Mouse (Mus musculus) CH12.LX (cell line): ENCODE data around the gene Scn8a. TPM values are rescaled to one million over a fixed set of nuclear protein-coding genes. Genes with fewer than 3 reads are reported as not detected.

Experiments used
- DNase-seq: peaks from one replicate; pipeline ENCODE4 v3.0.0-alpha.2; 2013; ENCODE audit errors: extremely low read depth
- H3K27ac ChIP-seq: 2 replicates; pipeline ENCODE4 v1.5.1; 2012; ENCODE audit warnings: low read depth, mild to moderate bottlenecking, control low read depth, moderate library complexity; ENCODE audit not compliant: insufficient read depth
- H3K27me3 ChIP-seq: replicated peaks from 2 replicates; pipeline ENCODE3; 2012; ENCODE audit warnings: inconsistent platforms
- H3K36me3 ChIP-seq, 2 experiments: replicated peaks in 1 of 2; 2 replicates each; pipeline versions ENCODE3 to v1.6.1; 2012; ENCODE audit warnings: inconsistent platforms in 1 of 2, low read length in 1 of 2, mild to moderate bottlenecking in 1 of 2, mixed read lengths in 1 of 2, moderate library complexity in 1 of 2; ENCODE audit not compliant: control insufficient read depth in 1 of 2, insufficient read depth in 1 of 2
- H3K4me1 ChIP-seq, 2 experiments: 2 replicates each; pipeline ENCODE4 v1.6.1; 2012; ENCODE audit warnings: inconsistent platforms in 1 of 2, moderate library complexity in 1 of 2; ENCODE audit not compliant: insufficient read depth in 2 of 2, control insufficient read depth in 1 of 2
- H3K4me2 ChIP-seq: 2 replicates; pipeline ENCODE4 v1.6.1; 2012; ENCODE audit warnings: low read depth, mild to moderate bottlenecking, control low read depth; ENCODE audit not compliant: poor library complexity, insufficient read depth, severe bottlenecking
- H3K4me3 ChIP-seq, 3 experiments: fragments of 150-350 bp in 1 of 3; sonication (generic) in 1 of 3; replicated peaks in 1 of 3; 2 replicates each; pipeline versions ENCODE3 to v1.5.1; 2011 to 2012; ENCODE audit warnings: low read depth in 2 of 3, low read length in 2 of 3, mild to moderate bottlenecking in 2 of 3, moderate library complexity in 2 of 3, control low read depth in 1 of 3, improper control_type of control experiment in 1 of 3, inconsistent platforms in 1 of 3, mixed read lengths in 1 of 3; ENCODE audit not compliant: poor library complexity in 1 of 3
- H3K79me2 ChIP-seq: replicated peaks from 2 replicates; pipeline ENCODE4 v1.6.1; 2012; ENCODE audit warnings: mild to moderate bottlenecking, moderate library complexity; ENCODE audit not compliant: control insufficient read depth, poor library complexity, insufficient read depth, severe bottlenecking; ENCODE audit errors: extremely low read depth
- H3K9ac ChIP-seq: 2 replicates; pipeline ENCODE4 v1.6.1; 2012; ENCODE audit warnings: low read depth, mild to moderate bottlenecking, control low read depth, moderate library complexity; ENCODE audit not compliant: insufficient read depth
- H3K9me3 ChIP-seq: replicated peaks from 2 replicates; pipeline ENCODE3; 2012; ENCODE audit warnings: low read length, inconsistent platforms, mixed read lengths
- BHLHE40 ChIP-seq: IDR thresholded peaks from 2 replicates; pipeline ENCODE4 v1.6.1; 2011; ENCODE audit warnings: mild to moderate bottlenecking, low read depth, low read length, improper control_type of control experiment
- CTCF ChIP-seq, 2 experiments: IDR thresholded peaks in 1 of 2; conservative IDR thresholded peaks in 1 of 2; 2 replicates each; pipeline ENCODE4 v1.5.1; 2011 to 2012; ENCODE audit warnings: low read depth in 2 of 2, low read length in 2 of 2, improper control_type of control experiment in 1 of 2, inconsistent platforms in 1 of 2, mild to moderate bottlenecking in 1 of 2, moderate library complexity in 1 of 2
- E2F4 ChIP-seq: IDR thresholded peaks from 2 replicates; pipeline ENCODE4 v1.6.1; 2011; ENCODE audit warnings: low read depth, low read length, improper control_type of control experiment; ENCODE audit not compliant: insufficient replicate concordance
- EP300 ChIP-seq: IDR thresholded peaks from 2 replicates; pipeline ENCODE4 v1.6.1; 2011; ENCODE audit warnings: low read length, improper control_type of control experiment
- ETS1 ChIP-seq: conservative IDR thresholded peaks from 2 replicates; pipeline ENCODE4 v1.6.1; 2012; ENCODE audit warnings: low read depth, mild to moderate bottlenecking, inconsistent platforms, low read length, improper control_type of control experiment, moderate library complexity
- GABPA ChIP-seq: IDR thresholded peaks from 2 replicates; pipeline ENCODE4 v1.6.1; 2012; ENCODE audit warnings: low read depth, low read length, improper control_type of control experiment, inconsistent platforms; ENCODE audit not compliant: insufficient replicate concordance
- HCFC1 ChIP-seq: IDR thresholded peaks from 2 replicates; pipeline ENCODE4 v1.6.1; 2012; ENCODE audit warnings: low read depth, mild to moderate bottlenecking, inconsistent platforms, low read length, improper control_type of control experiment
- JUN ChIP-seq: IDR thresholded peaks from 2 replicates; pipeline ENCODE4 v1.6.1; 2011; ENCODE audit warnings: low read depth, mild to moderate bottlenecking, low read length, improper control_type of control experiment, moderate library complexity; ENCODE audit not compliant: insufficient read depth
- JUND ChIP-seq: conservative IDR thresholded peaks from 2 replicates; pipeline ENCODE4 v1.6.1; 2011; ENCODE audit warnings: low read depth, low read length, improper control_type of control experiment
- MAFK ChIP-seq: IDR thresholded peaks from 2 replicates; pipeline ENCODE4 v1.6.1; 2011; ENCODE audit warnings: low read length, improper control_type of control experiment; ENCODE audit not compliant: insufficient replicate concordance
- MAX ChIP-seq: IDR thresholded peaks from 2 replicates; pipeline ENCODE4 v1.6.1; 2011; ENCODE audit warnings: low read length, improper control_type of control experiment
- MAZ ChIP-seq: IDR thresholded peaks from 2 replicates; pipeline ENCODE4 v1.6.1; 2012; ENCODE audit warnings: low read depth, mild to moderate bottlenecking, inconsistent platforms, low read length, improper control_type of control experiment, moderate library complexity
- MEF2A ChIP-seq: IDR thresholded peaks from 2 replicates; pipeline ENCODE4 v1.6.1; 2014; ENCODE audit warnings: low read depth, mild to moderate bottlenecking, inconsistent platforms, low read length, improper control_type of control experiment, borderline replicate concordance
- MXI1 ChIP-seq: IDR thresholded peaks from 2 replicates; pipeline ENCODE4 v1.6.1; 2011; ENCODE audit warnings: mild to moderate bottlenecking, low read depth, low read length, improper control_type of control experiment
- NELFE ChIP-seq: IDR thresholded peaks from 2 replicates; pipeline ENCODE4 v1.6.1; 2011; ENCODE audit warnings: low read depth, low read length, improper control_type of control experiment
- NRF1 ChIP-seq: IDR thresholded peaks from 2 replicates; pipeline ENCODE4 v1.6.1; 2014; ENCODE audit warnings: low read depth, mild to moderate bottlenecking, inconsistent platforms, low read length, improper control_type of control experiment, moderate library complexity
- POLR2A ChIP-seq: IDR thresholded peaks from 2 replicates; pipeline ENCODE4 v1.6.1; 2011; ENCODE audit warnings: low read depth, mild to moderate bottlenecking, improper control_type of control experiment, low read length
- SIN3A ChIP-seq: IDR thresholded peaks from 2 replicates; pipeline ENCODE4 v1.6.1; 2012; ENCODE audit warnings: low read length, improper control_type of control experiment, inconsistent platforms
- SMC3 ChIP-seq: IDR thresholded peaks from 2 replicates; pipeline ENCODE4 v1.6.1; 2011; ENCODE audit warnings: low read depth, low read length, improper control_type of control experiment
- TCF12 ChIP-seq: IDR thresholded peaks from 2 replicates; pipeline ENCODE4 v1.6.1; 2014; ENCODE audit warnings: low read depth, mild to moderate bottlenecking, inconsistent platforms, low read length, improper control_type of control experiment
- UBTF ChIP-seq: IDR thresholded peaks from 2 replicates; pipeline ENCODE4 v1.6.1; 2012; ENCODE audit warnings: low read depth, mild to moderate bottlenecking, inconsistent platforms, low read length, improper control_type of control experiment, moderate library complexity
- USF1 ChIP-seq: IDR thresholded peaks from 2 replicates; pipeline ENCODE4 v1.6.1; 2014; ENCODE audit warnings: low read depth, mild to moderate bottlenecking, inconsistent platforms, low read length, improper control_type of control experiment
- ZNF384 ChIP-seq: IDR thresholded peaks from 2 replicates; pipeline ENCODE4 v1.6.1; 2012; ENCODE audit warnings: low read depth, low read length, improper control_type of control experiment, inconsistent platforms
- dilution Hi-C: fragments of 300-500 bp; cut with MboI; formaldehyde crosslinking; loops from 2 replicates; pipeline ENCODE4 v1.14.3; 2020; ENCODE audit warnings: low sequenced_read_pairs; ENCODE audit not compliant: extremely low pct_unique_long_range_greater_than_20kb, extremely low pct_ligation_motif_present
- in situ Hi-C: fragments of 300-500 bp; cut with MboI; formaldehyde crosslinking; loops from 3 replicates; pipeline ENCODE4 v1.14.3; 2019; ENCODE audit warnings: low sequenced_read_pairs, low pct_ligation_motif_present, low pct_unique_long_range_greater_than_20kb, mixed read lengths
- polyA plus RNA-seq: library from polyadenylated mRNA; unstranded; fragments of >175 nt; gene quantifications from 2 replicates; pipeline ENCODE4 v1.2.1, GENCODE M21; 2012; ENCODE audit warnings: low read depth; ENCODE audit not compliant: insufficient read length
- total RNA-seq, 2 experiments: library from RNA; depleted of rRNA; stranded (reverse); fragments of 300-350 nt in 1 of 2; fragments of >200 nt in 1 of 2; gene quantifications; 2 replicates each; pipeline ENCODE4 v1.2.3; 2012 to 2014

The Scn8a gene
- total and polyA plus RNA-seq, 3 experiments: 0.13 to 0.39 (median 0.15) TPM

GRCm38 (mm10) chr15:101092121-101092828 is 222.6 kb downstream of the Scn8a start:
- TF ChIP-seq MXI1: no peak
- no peak for TF ChIP-seq SMC3
- TF ChIP-seq ZNF384: no peak
- TF ChIP-seq JUND: no peak
- TF ChIP-seq MAFK: no peak
- no peak for TF ChIP-seq SIN3A
- H3K27me3 ChIP-seq: peaks cover 60% of the 10 kb centered on the region
- no peak overlapping the region for H3K4me3 ChIP-seq
- dilution Hi-C loops (no loop called here), in situ Hi-C loops (no loop called here)
- H3K36me3 ChIP-seq: no peaks in the 10 kb centered on the region
- no peak overlapping the region for H3K9ac ChIP-seq
- no peak overlapping the region for H3K27ac ChIP-seq
- peaks cover 2 to 6% of the 10 kb centered on the region in 2 experiments; a peak in 3 of 4 replicates for H3K4me1 ChIP-seq
- DNase-seq: no peak
- no peaks in the 10 kb centered on the region for H3K9me3 ChIP-seq
- H3K4me2 ChIP-seq: no peak overlapping the region
- H3K79me2 ChIP-seq: no peaks in the 10 kb centered on the region

GRCm38 (mm10) chr15:101092829-101093648 is 223.4 kb downstream of the Scn8a start:
- H3K79me2 ChIP-seq: no peaks in the 10 kb centered on the region
- no peaks in the 10 kb centered on the region for H3K9me3 ChIP-seq
- no peak overlapping the region for H3K27ac ChIP-seq
- peaks cover 2 to 6% of the 10 kb centered on the region in 2 experiments; a peak in 3 of 4 replicates for H3K4me1 ChIP-seq
- no peaks in the 10 kb centered on the region for H3K36me3 ChIP-seq
- in situ Hi-C loops: no loop called here
- peaks cover 58% of the 10 kb centered on the region for H3K27me3 ChIP-seq
- no peak for DNase-seq
- H3K4me3 ChIP-seq: no peak overlapping the region
- TF ChIP-seq NRF1 (no peak), JUN (no peak), SIN3A (no peak), MAX (no peak), BHLHE40 (no peak), CTCF (conservative IDR thresholded peaks at IDR 0.05 in 1 of 2, IDR thresholded peaks at IDR 0.05 in 1 of 2; ENCODE audit: low read depth in 2 of 2, low read length in 2 of 2) (no peak), ETS1 (no peak), TCF12 (no peak), HCFC1 (no peak), EP300 (no peak), MEF2A (no peak), NELFE (no peak), POLR2A (no peak), GABPA (no peak), MAZ (no peak), E2F4 (no peak), UBTF (no peak), USF1 (no peak), MXI1 (no peak)
- no peak overlapping the region for H3K4me2 ChIP-seq
- dilution Hi-C loops: no loop called here
- H3K9ac ChIP-seq: no peak overlapping the region
